Mouse (Mus musculus): Measurements from ENCODE around the gene Vwce. TPM values are rescaled to one million over a fixed set of nuclear protein-coding genes. Genes with fewer than 3 reads are reported as not detected.

The Vwce gene
- 3.6 TPM for polyA plus RNA-seq (2014; fragmentation: Illumina TruSeq; extraction: RNeasy Lipid Tissue Mini Kit (QIAGEN cat#74804); ENCODE audit: low replicate concordance)

GRCm38 (mm10) chr19:10634106-10634871 is at the start of gene Vwce:
Gene Vwce, plus strand, starts transcription at chr19:10634213.

GRCm38 (mm10) chr19:10605293-10605900 is 28.6 kb upstream of the Vwce start, which contains the start of the genes Ddb1 and Tkfc:
Gene Ddb1, plus strand, starts transcription at chr19:10605327.
Gene Tkfc, minus strand, starts transcription at chr19:10605654.

GRCm38 (mm10) chr19:10677915-10678771 is 44.1 kb downstream of the Vwce start, which contains the start of gene Pga5:
Gene Pga5, minus strand, starts transcription at chr19:10678071.

GRCm38 (mm10) chr19:10688537-10689352 is 54.7 kb downstream of the Vwce start, which contains the start of gene Vps37c:
Gene Vps37c, plus strand, starts transcription at chr19:10688735.

Other genes with a start within 250 kb of the Vwce start
- gene Syt7, start 245.1 kb upstream of the Vwce start, polyA plus RNA-seq (2014; fragmentation: Illumina TruSeq; extraction: RNeasy Lipid Tissue Mini Kit (QIAGEN cat#74804); ENCODE audit: low replicate concordance), result 1.2 TPM
- not detected for gene Lrrc10b, start 176.7 kb upstream of the Vwce start, polyA plus RNA-seq (2014; fragmentation: Illumina TruSeq; extraction: RNeasy Lipid Tissue Mini Kit (QIAGEN cat#74804); ENCODE audit: low replicate concordance)
- not detected for gene Ppp1r32, start 151.3 kb upstream of the Vwce start, polyA plus RNA-seq (2014; fragmentation: Illumina TruSeq; extraction: RNeasy Lipid Tissue Mini Kit (QIAGEN cat#74804); ENCODE audit: low replicate concordance)
- 66.4 TPM for gene Cpsf7, start 108.9 kb upstream of the Vwce start, polyA plus RNA-seq (2014; fragmentation: Illumina TruSeq; extraction: RNeasy Lipid Tissue Mini Kit (QIAGEN cat#74804); ENCODE audit: low replicate concordance)
- 51.4 TPM for gene Sdhaf2, start 108.1 kb upstream of the Vwce start, polyA plus RNA-seq (2014; fragmentation: Illumina TruSeq; extraction: RNeasy Lipid Tissue Mini Kit (QIAGEN cat#74804); ENCODE audit: low replicate concordance)
- 1.3 TPM for gene Tmem216, start 78.0 kb upstream of the Vwce start, polyA plus RNA-seq (2014; fragmentation: Illumina TruSeq; extraction: RNeasy Lipid Tissue Mini Kit (QIAGEN cat#74804); ENCODE audit: low replicate concordance)
- gene Cyb561a3, start 57.0 kb upstream of the Vwce start, polyA plus RNA-seq (2014; fragmentation: Illumina TruSeq; extraction: RNeasy Lipid Tissue Mini Kit (QIAGEN cat#74804); ENCODE audit: low replicate concordance), result 2.1 TPM
- gene Tmem138, start 56.9 kb upstream of the Vwce start, polyA plus RNA-seq (2014; fragmentation: Illumina TruSeq; extraction: RNeasy Lipid Tissue Mini Kit (QIAGEN cat#74804); ENCODE audit: low replicate concordance), result 2.0 TPM
- gene Ddb1, start 28.9 kb upstream of the Vwce start, polyA plus RNA-seq (2014; fragmentation: Illumina TruSeq; extraction: RNeasy Lipid Tissue Mini Kit (QIAGEN cat#74804); ENCODE audit: low replicate concordance), result 63.5 TPM
- 29.7 TPM for gene Tkfc, start 28.6 kb upstream of the Vwce start, polyA plus RNA-seq (2014; fragmentation: Illumina TruSeq; extraction: RNeasy Lipid Tissue Mini Kit (QIAGEN cat#74804); ENCODE audit: low replicate concordance)
- not detected for gene Pga5, start 43.9 kb downstream of the Vwce start, polyA plus RNA-seq (2014; fragmentation: Illumina TruSeq; extraction: RNeasy Lipid Tissue Mini Kit (QIAGEN cat#74804); ENCODE audit: low replicate concordance)
- 1.3 TPM for gene Vps37c, start 54.5 kb downstream of the Vwce start, polyA plus RNA-seq (2014; fragmentation: Illumina TruSeq; extraction: RNeasy Lipid Tissue Mini Kit (QIAGEN cat#74804); ENCODE audit: low replicate concordance)
- gene Cd5, start 104.8 kb downstream of the Vwce start, polyA plus RNA-seq (2014; fragmentation: Illumina TruSeq; extraction: RNeasy Lipid Tissue Mini Kit (QIAGEN cat#74804); ENCODE audit: low replicate concordance), result not detected
- gene Cd6, start 195.8 kb downstream of the Vwce start, polyA plus RNA-seq (2014; fragmentation: Illumina TruSeq; extraction: RNeasy Lipid Tissue Mini Kit (QIAGEN cat#74804); ENCODE audit: low replicate concordance), result not detected
- gene Slc15a3, start 205.5 kb downstream of the Vwce start, polyA plus RNA-seq (2014; fragmentation: Illumina TruSeq; extraction: RNeasy Lipid Tissue Mini Kit (QIAGEN cat#74804); ENCODE audit: low replicate concordance), result 1.2 TPM
- gene Tmem132a, start 235.7 kb downstream of the Vwce start, polyA plus RNA-seq (2014; fragmentation: Illumina TruSeq; extraction: RNeasy Lipid Tissue Mini Kit (QIAGEN cat#74804); ENCODE audit: low replicate concordance), result not detected
- 1.7 TPM for gene Tmem109, start 247.8 kb downstream of the Vwce start, polyA plus RNA-seq (2014; fragmentation: Illumina TruSeq; extraction: RNeasy Lipid Tissue Mini Kit (QIAGEN cat#74804); ENCODE audit: low replicate concordance)